Mouse (Mus musculus): ENCODE results near the gene Vps39. TPM values are rescaled to one million over a fixed set of nuclear protein-coding genes. Genes with fewer than 3 reads are reported as not detected.
A peak's percentile ranks its signal among the peaks of the same experiment; 100 is the strongest.

Gene Vps39
- polyA plus RNA-seq, 1 experiment from 2014 or later, result 13.9 TPM

- WGBS, result 62% methylated on average over 9 of the region's 9 CpGs
- Histone ChIP-seq H3K4me3 (replicated peaks; ENCODE audit: low read depth, low read length) (no peak overlapping the region), H3K4me1 (replicated peaks; ENCODE audit: insufficient read depth, low read length) (no peaks in the 10 kb centered on the region; the same call in 1 of the 2 replicates), H3K36me3 (ENCODE audit: insufficient read depth, low read length) (peaks cover 31% of the 10 kb centered on the region), H3K9me3 (replicated peaks; ENCODE audit: low read length) (no peaks in the 10 kb centered on the region), H3K27ac (no peak overlapping the region), H3K9ac (ENCODE audit: low read depth, low read length) (no peak overlapping the region), H3K4me2 (ENCODE audit: low read length) (no peak overlapping the region), H3K27me3 (ENCODE audit: insufficient read depth, low read length) (no peaks in the 10 kb centered on the region)
- DNase-seq (ENCODE audit: low spot score) (peak; percentile 40), ATAC-seq (replicated peaks; ENCODE audit: low FRiP score, low read depth) (no peak)
- TF ChIP-seq CTCF (IDR thresholded peaks at IDR 0.05; ENCODE audit: low read depth), result no peak
These were observed 4.8 kb downstream of the Vps39 start for GRCm38 (mm10) chr2:120348120-120348519.

GRCm38 (mm10) chr2:120341741-120342140 lies 11.2 kb downstream of the Vps39 start:
- Histone ChIP-seq H3K36me3 (ENCODE audit: insufficient read depth, low read length) (peaks cover 42% of the 10 kb centered on the region), H3K27ac (no peak overlapping the region), H3K9me3 (replicated peaks; ENCODE audit: low read length) (no peaks in the 10 kb centered on the region), H3K27me3 (ENCODE audit: insufficient read depth, low read length) (no peaks in the 10 kb centered on the region), H3K9ac (ENCODE audit: low read depth, low read length) (no peak overlapping the region), H3K4me3 (replicated peaks; ENCODE audit: low read depth, low read length) (no peak overlapping the region), H3K4me1 (replicated peaks; ENCODE audit: insufficient read depth, low read length) (no peaks in the 10 kb centered on the region), H3K4me2 (ENCODE audit: low read length) (no peak overlapping the region)
- no peak for DNase-seq (ENCODE audit: low spot score)
- TF ChIP-seq CTCF (IDR thresholded peaks at IDR 0.05; ENCODE audit: low read depth), result no peak
- no peak for ATAC-seq (replicated peaks; ENCODE audit: low FRiP score, low read depth)
- WGBS, result 94% methylated on average over 1 of the region's 1 CpGs

- Histone ChIP-seq H3K4me2 (ENCODE audit: low read length) (no peak overlapping the region), H3K4me3 (replicated peaks; ENCODE audit: low read depth, low read length) (no peak overlapping the region), H3K27me3 (ENCODE audit: insufficient read depth, low read length) (no peaks in the 10 kb centered on the region), H3K9me3 (replicated peaks; ENCODE audit: low read length) (no peaks in the 10 kb centered on the region), H3K4me1 (replicated peaks; ENCODE audit: insufficient read depth, low read length) (no peaks in the 10 kb centered on the region), H3K27ac (no peak overlapping the region), H3K36me3 (ENCODE audit: insufficient read depth, low read length) (peaks cover 34% of the 10 kb centered on the region), H3K9ac (ENCODE audit: low read depth, low read length) (no peak overlapping the region)
- 58% methylated on average over 2 of the region's 2 CpGs for WGBS
- DNase-seq (ENCODE audit: low spot score), result peak; percentile 34
- no peak for ATAC-seq (replicated peaks; ENCODE audit: low FRiP score, low read depth)
- TF ChIP-seq CTCF (IDR thresholded peaks at IDR 0.05; ENCODE audit: low read depth), result peak; percentile 52
These were observed 15.1 kb downstream of the Vps39 start for GRCm38 (mm10) chr2:120337886-120338285.

GRCm38 (mm10) chr2:120331575-120331974 lies 21.4 kb downstream of the Vps39 start:
- H3K4me2 ChIP-seq (ENCODE audit: low read length), result no peak overlapping the region
- DNase-seq (ENCODE audit: low spot score) (no peak), ATAC-seq (replicated peaks; ENCODE audit: low FRiP score, low read depth) (no peak)

GRCm38 (mm10) chr2:120315077-120315476 lies 37.9 kb downstream of the Vps39 start:
- H3K4me3 ChIP-seq (replicated peaks; ENCODE audit: low read depth, low read length), result no peak overlapping the region
- WGBS, result 57% methylated on average over 4 of the region's 4 CpGs
- no peak for TF ChIP-seq CTCF (IDR thresholded peaks at IDR 0.05; ENCODE audit: low read depth)
- no peaks in the 10 kb centered on the region for H3K27me3 ChIP-seq (ENCODE audit: insufficient read depth, low read length)
- peaks cover 28% of the 10 kb centered on the region for H3K36me3 ChIP-seq (ENCODE audit: insufficient read depth, low read length)
- ATAC-seq (replicated peaks; ENCODE audit: low FRiP score, low read depth), result no peak
- DNase-seq (ENCODE audit: low spot score), result no peak
- H3K4me2 ChIP-seq (ENCODE audit: low read length), result no peak overlapping the region
- H3K9ac ChIP-seq (ENCODE audit: low read depth, low read length), result no peak overlapping the region
- H3K4me1 ChIP-seq (replicated peaks; ENCODE audit: insufficient read depth, low read length), result no peaks in the 10 kb centered on the region
- H3K27ac ChIP-seq, result no peak overlapping the region
- H3K9me3 ChIP-seq (replicated peaks; ENCODE audit: low read length), result no peaks in the 10 kb centered on the region

More at GRCm38 (mm10) chr2:120331575-120331974, 21.4 kb downstream of the Vps39 start:
- Histone ChIP-seq H3K4me3 (replicated peaks; ENCODE audit: low read depth, low read length) (no peak overlapping the region), H3K27ac (no peak overlapping the region), H3K9me3 (replicated peaks; ENCODE audit: low read length) (no peaks in the 10 kb centered on the region), H3K9ac (ENCODE audit: low read depth, low read length) (no peak overlapping the region), H3K27me3 (ENCODE audit: insufficient read depth, low read length) (no peaks in the 10 kb centered on the region), H3K4me1 (replicated peaks; ENCODE audit: insufficient read depth, low read length) (no peaks in the 10 kb centered on the region), H3K36me3 (ENCODE audit: insufficient read depth, low read length) (peaks cover 44% of the 10 kb centered on the region)
- 93% methylated on average over 4 of the region's 4 CpGs for WGBS
- no peak for TF ChIP-seq CTCF (IDR thresholded peaks at IDR 0.05; ENCODE audit: low read depth)

GRCm38 (mm10) chr2:120314487-120314886 lies 38.5 kb downstream of the Vps39 start:
- no peak for TF ChIP-seq CTCF (IDR thresholded peaks at IDR 0.05; ENCODE audit: low read depth)
- H3K4me3 ChIP-seq (replicated peaks; ENCODE audit: low read depth, low read length), result no peak overlapping the region
- no peaks in the 10 kb centered on the region for H3K4me1 ChIP-seq (replicated peaks; ENCODE audit: insufficient read depth, low read length)
- peaks cover 28% of the 10 kb centered on the region for H3K36me3 ChIP-seq (ENCODE audit: insufficient read depth, low read length)
- H3K9me3 ChIP-seq (replicated peaks; ENCODE audit: low read length), result no peaks in the 10 kb centered on the region
- ATAC-seq (replicated peaks; ENCODE audit: low FRiP score, low read depth) (no peak), DNase-seq (ENCODE audit: low spot score) (no peak)
- H3K27me3 ChIP-seq (ENCODE audit: insufficient read depth, low read length), result no peaks in the 10 kb centered on the region
- no peak overlapping the region for H3K4me2 ChIP-seq (ENCODE audit: low read length)
- no peak overlapping the region for H3K9ac ChIP-seq (ENCODE audit: low read depth, low read length)
- 56% methylated on average over 4 of the region's 4 CpGs for WGBS
- H3K27ac ChIP-seq, result no peak overlapping the region

- Histone ChIP-seq H3K27ac (no peak within 1 kb of the TSS), H3K9ac (ENCODE audit: low read depth, low read length) (no peak within 1 kb of the TSS), H3K4me3 (replicated peaks; ENCODE audit: low read depth, low read length) (no peak within 1 kb of the TSS), H3K4me1 (replicated peaks; ENCODE audit: insufficient read depth, low read length) (no peaks in the 10 kb centered on the region), H3K9me3 (replicated peaks; ENCODE audit: low read length) (no peaks in the 10 kb centered on the region), H3K36me3 (ENCODE audit: insufficient read depth, low read length) (peaks cover 23% of the 10 kb centered on the region), H3K27me3 (ENCODE audit: insufficient read depth, low read length) (no peaks in the 10 kb centered on the region), H3K4me2 (ENCODE audit: low read length) (no peak within 1 kb of the TSS)
- no peak for TF ChIP-seq CTCF (IDR thresholded peaks at IDR 0.05; ENCODE audit: low read depth)
- ATAC-seq (replicated peaks; ENCODE audit: low FRiP score, low read depth) (no peak), DNase-seq (ENCODE audit: low spot score) (no peak)
- WGBS, result 48% methylated on average over 3 of the region's 3 CpGs
These were observed 39.0 kb downstream of the Vps39 start, which contains the start of gene Pla2g4f for GRCm38 (mm10) chr2:120313976-120314375. Gene Pla2g4f (minus strand): TSS chr2:120314165.

Data from kidney, postnatal 0 days (tissue).